Comparison of ENCODE assay signal across 10 mouse cellular contexts in genomic region chr4:109634971-109635370, GRCm38 (mm10). TPM values are rescaled to one million over a fixed set of nuclear protein-coding genes. Genes with fewer than 3 reads are reported as not detected.
DNase-seq lines count a peak whose midpoint lies in the region; ATAC-seq lines count a peak whose summit lies in the region.
"Had no signal": no experiment of that assay in that cellular context is flagged by ENCODE, and none has a peak within 500 bp of the region (broad histone marks: within the 10 kb centered on the region; RNA-seq: fewer than 3 reads in every experiment).

No protein-coding gene starts in this region.

- H3K27me3 ChIP-seq in neural tube, embryonic 15.5 days (replicated peaks) = no peaks in the 10 kb centered on the region

- no peak overlapping the region for H3K27ac ChIP-seq in neural tube, embryonic 15.5 days (replicated peaks)

- no peaks in the 10 kb centered on the region for H3K9me3 ChIP-seq in neural tube, embryonic 15.5 days (replicated peaks)

- 95% methylated on average over 2 of the region's 2 CpGs for WGBS in neural tube, embryonic 15.5 days

- H3K4me2 ChIP-seq in neural tube, embryonic 15.5 days = no peak overlapping the region
- H3K4me2 ChIP-seq: midbrain, embryonic 11.5 days had no signal

- no peak overlapping the region for H3K4me3 ChIP-seq in neural tube, embryonic 15.5 days (replicated peaks)

- no peak overlapping the region for H3K9ac ChIP-seq in neural tube, embryonic 15.5 days (replicated peaks)
- H3K9ac ChIP-seq: forebrain, postnatal 0 days had no signal

- DNase-seq in embryo, embryonic 10 days (ENCODE audit: low spot score) = peak; percentile 14
- no peak for DNase-seq in embryo, embryonic 11 days
- DNase-seq in neural tube, embryonic 10.5 days (ENCODE audit: extremely low spot score, low spot score) = peak; percentile 18
- DNase-seq in c-Kit-negative CD71-positive TER-119-positive erythroid progenitor cells, embryonic 14.5 days (ENCODE audit: low read depth, low spot score) = peak; percentile 19
- DNase-seq in lung, postnatal 36 days = peak; percentile 31
- DNase-seq in Muller cell, postnatal 12 days (ENCODE audit: inconsistent ontology term) = no peak
- no peak for DNase-seq in right cerebral cortex, postnatal 10 days (ENCODE audit: low spot score in 2 of 2)
- DNase-seq: forebrain, postnatal 0 days had no signal

- no peaks in the 10 kb centered on the region for H3K4me1 ChIP-seq in neural tube, embryonic 15.5 days

- no peaks in the 10 kb centered on the region for H3K36me3 ChIP-seq in neural tube, embryonic 15.5 days

- ATAC-seq in neural tube, embryonic 15.5 days (ENCODE audit: low FRiP score) = no peak
- ATAC-seq: forebrain, postnatal 0 days had no signal

RNA-seq across cellular contexts. Expression of gene Cdkn2c, which starts 32.0 kb away (rescaled TPM):
- 3.3 and 4.9 TPM in 2 replicates for polyA plus RNA-seq in neural tube, embryonic 15.5 days (2015; fragmentation: Nextera tagmentation; extraction: Ambion mirVana)

RNA-seq across cellular contexts. Expression of gene Faf1, which starts 41.4 kb away (rescaled TPM):
- 28.5 and 30.9 TPM in 2 replicates for polyA plus RNA-seq in neural tube, embryonic 15.5 days (2015; fragmentation: Nextera tagmentation; extraction: Ambion mirVana)

Comparison
In these comparisons a context has a peak if more than half of its experiments do, and no peak if none do; other contexts are left out.
1. DNase-seq: peak in embryo, embryonic 10 days (single experiment), neural tube, embryonic 10.5 days (single experiment), c-Kit-negative CD71-positive TER-119-positive erythroid progenitor cells, embryonic 14.5 days (single experiment) and lung, postnatal 36 days (single experiment); none in embryo, embryonic 11 days (single experiment), Muller cell, postnatal 12 days (single experiment) and right cerebral cortex, postnatal 10 days (0 of 2).